Mouse (Mus musculus) heart, embryonic 13.5 days (tissue): ENCODE data around the gene Wipi1. TPM values are rescaled to one million over a fixed set of nuclear protein-coding genes. Genes with fewer than 3 reads are reported as not detected.
"Not testable (repeated sequence)": the region's sequence is repeated elsewhere in the genome, so short reads cannot be mapped to it uniquely, and the experiment has no call there.

Source experiments
- ATAC-seq: fragments of 200-750 bp; cut with Nextera tagmentation; 2 replicates; pipeline ENCODE4 v1.8.0; 2017; ENCODE audit warnings: moderate TSS enrichment; ENCODE audit not compliant: insufficient number of reproducible peaks, low FRiP score, low TSS enrichment; ENCODE audit errors: extremely low read depth
- H3K27ac ChIP-seq: fragments of 300-500 bp; sonication (generic); replicated peaks from 2 replicates; pipeline ENCODE4 v1.5.1; 2015; ENCODE audit warnings: moderate library complexity, mild to moderate bottlenecking, inconsistent platforms
- H3K27me3 ChIP-seq: fragments of 300-500 bp; sonication (generic); replicated peaks from 2 replicates; pipeline ENCODE4 v1.6.1; 2015; ENCODE audit warnings: mild to moderate bottlenecking, inconsistent platforms
- H3K36me3 ChIP-seq: fragments of 300-500 bp; sonication (generic); 2 replicates; pipeline ENCODE4 v1.6.1; 2015; ENCODE audit warnings: mild to moderate bottlenecking, inconsistent platforms
- H3K4me1 ChIP-seq: fragments of 300-500 bp; sonication (generic); 2 replicates; pipeline ENCODE4 v1.6.1; 2015; ENCODE audit warnings: inconsistent platforms
- H3K4me2 ChIP-seq: fragments of 300-500 bp; sonication (generic); 2 replicates; pipeline ENCODE4 v1.6.1; 2015; ENCODE audit warnings: inconsistent platforms, mild to moderate bottlenecking, moderate library complexity
- H3K4me3 ChIP-seq: fragments of 300-500 bp; sonication (generic); 2 replicates; pipeline ENCODE4 v1.5.1; 2015; ENCODE audit warnings: moderate library complexity, mild to moderate bottlenecking, inconsistent platforms
- H3K9ac ChIP-seq: fragments of 300-500 bp; sonication (generic); 2 replicates; pipeline ENCODE4 v1.6.1; 2015; ENCODE audit warnings: inconsistent platforms, mild to moderate bottlenecking, moderate library complexity
- H3K9me3 ChIP-seq: fragments of 300-500 bp; sonication (generic); 2 replicates; pipeline ENCODE4 v1.6.1; 2016; ENCODE audit warnings: inconsistent platforms
- WGBS: fragments of 180-500 bp; shearing (Covaris S2); methylation state at CpG from one replicate; pipeline ENCODE4 v1.1.7; 2015; ENCODE audit warnings: mixed read lengths; 5-methylcytosine and 5-hydroxymethylcytosine counted together
- polyA plus RNA-seq: library from polyadenylated mRNA; unstranded; fragments of >200 nt; fragmentation: Nextera tagmentation; extraction: Ambion mirVana; gene quantifications from 2 replicates; pipeline ENCODE4 v1.2.1, GENCODE M21; 2015

Wipi1 gene
- polyA plus RNA-seq, 1 experiment from 2014 or later: 44.7 TPM

DNA sequence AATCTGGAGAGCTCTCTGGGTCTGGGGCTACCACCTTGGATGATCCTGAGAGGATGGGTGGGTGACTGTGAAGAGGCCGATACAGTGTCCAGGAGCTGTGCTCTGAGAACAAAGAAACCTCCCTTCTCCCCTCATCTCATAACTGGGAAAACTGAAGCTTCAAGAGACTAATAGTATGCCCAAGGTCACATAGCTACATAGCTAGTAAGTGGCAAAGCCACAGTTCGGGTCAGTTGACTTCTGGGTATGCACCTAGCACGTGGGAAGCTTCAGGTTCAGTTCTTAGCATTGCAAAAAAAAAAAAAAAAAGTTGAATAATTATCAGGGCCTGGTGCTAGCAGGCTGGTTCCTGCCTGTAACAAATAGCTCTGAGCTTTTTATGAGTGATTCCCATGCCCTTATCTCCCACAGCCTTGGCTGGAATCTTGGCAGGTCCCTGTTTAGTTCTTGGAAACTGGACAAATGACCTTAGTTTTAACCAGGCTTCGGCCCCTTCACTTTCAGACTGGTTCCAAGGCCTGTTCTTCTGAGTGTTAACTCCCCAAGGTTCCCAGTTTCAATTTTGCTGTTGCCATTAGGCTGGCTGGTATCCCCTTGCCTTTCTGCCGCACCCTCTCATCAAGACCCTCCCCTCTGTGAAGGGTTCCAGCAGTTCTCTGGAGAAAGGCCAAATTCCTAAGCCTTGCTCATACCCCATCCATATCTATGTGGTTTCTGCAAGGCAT is 29.9 kb upstream of the Wipi1 start:
- no peak; the same call in 1 of the 2 replicates for ATAC-seq
- Histone ChIP-seq H3K9me3 (no peaks in the 10 kb centered on the region), H3K9ac (no peak overlapping the region), H3K4me1 (peaks cover 19% of the 10 kb centered on the region), H3K27ac (peak overlapping the region; percentile 81), H3K27me3 (no peaks in the 10 kb centered on the region), H3K4me2 (no peak overlapping the region), H3K36me3 (no peaks in the 10 kb centered on the region), H3K4me3 (no peak overlapping the region)
- 46% methylated on average over 5 of the region's 5 CpGs for WGBS

- WGBS: 69% methylated on average over 6 of the region's 6 CpGs
- no peak for ATAC-seq
- H3K4me3 ChIP-seq: no peak overlapping the region
Observed at GRCm38 (mm10) chr11:109635871-109636395, 24.2 kb upstream of the Wipi1 start.

GRCm38 (mm10) chr11:109634928-109635327 is 23.2 kb upstream of the Wipi1 start:
- no peak overlapping the region for H3K4me3 ChIP-seq
- ATAC-seq: no peak
- no peak overlapping the region for H3K9ac ChIP-seq
- no peak overlapping the region for H3K4me2 ChIP-seq
- H3K27ac ChIP-seq: no peak overlapping the region
- no peaks in the 10 kb centered on the region for H3K9me3 ChIP-seq
- 66% methylated on average over 9 of the region's 9 CpGs for WGBS
- H3K4me1 ChIP-seq: peaks cover 5% of the 10 kb centered on the region; the same call in 1 of the 2 replicates
- H3K36me3 ChIP-seq: no peaks in the 10 kb centered on the region
- no peaks in the 10 kb centered on the region for H3K27me3 ChIP-seq

More at GRCm38 (mm10) chr11:109635871-109636395, 24.2 kb upstream of the Wipi1 start:
- no peak overlapping the region for H3K4me2 ChIP-seq
- no peak overlapping the region for H3K27ac ChIP-seq
- no peaks in the 10 kb centered on the region for H3K27me3 ChIP-seq
- H3K9ac ChIP-seq: no peak overlapping the region
- no peaks in the 10 kb centered on the region for H3K9me3 ChIP-seq
- peaks cover 7% of the 10 kb centered on the region for H3K4me1 ChIP-seq
- H3K36me3 ChIP-seq: no peaks in the 10 kb centered on the region

DNA sequence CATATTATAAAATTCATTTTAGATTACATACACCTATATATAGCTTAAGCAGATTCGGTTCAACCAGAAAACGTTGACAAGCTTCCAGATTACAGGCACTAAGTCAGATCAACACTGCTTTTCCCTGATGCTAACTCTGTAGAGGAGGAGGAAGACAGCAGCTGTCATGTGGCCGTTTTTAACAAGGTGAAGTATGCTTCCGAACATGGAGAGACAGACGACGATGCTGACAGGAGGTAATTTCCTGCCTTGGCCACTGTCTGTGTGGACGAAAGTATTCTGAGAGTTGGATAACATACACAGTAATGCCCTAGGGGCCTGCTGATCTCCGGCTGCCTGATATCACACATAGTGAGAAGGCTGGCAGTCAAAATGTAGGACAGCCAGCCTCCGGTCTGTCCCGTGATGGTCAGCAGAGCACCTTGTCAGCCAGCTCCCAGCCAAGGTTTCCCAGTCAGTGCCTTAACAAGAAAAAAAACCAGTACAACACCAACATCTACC is 17.3 kb upstream of the Wipi1 start:
- Histone ChIP-seq H3K27me3 (no peaks in the 10 kb centered on the region), H3K9ac (peak overlapping the region; percentile 33), H3K27ac (peak overlapping the region; percentile 84), H3K36me3 (no peaks in the 10 kb centered on the region), H3K9me3 (no peaks in the 10 kb centered on the region), H3K4me1 (peaks cover 24% of the 10 kb centered on the region), H3K4me3 (no peak overlapping the region), H3K4me2 (peak overlapping the region; percentile 44)
- ATAC-seq: peak; percentile 51; the same call in 1 of the 2 replicates
- 8% methylated on average over 10 of the region's 10 CpGs for WGBS

GRCm38 (mm10) chr11:109628099-109628498 is 16.3 kb upstream of the Wipi1 start:
- peak overlapping the region; percentile 84 for H3K27ac ChIP-seq
- no peaks in the 10 kb centered on the region for H3K9me3 ChIP-seq
- H3K36me3 ChIP-seq: no peaks in the 10 kb centered on the region
- no peak overlapping the region for H3K4me3 ChIP-seq
- no peak for ATAC-seq
- WGBS: 60% methylated on average over 3 of the region's 3 CpGs
- H3K4me2 ChIP-seq: no peak overlapping the region
- peaks cover 33% of the 10 kb centered on the region for H3K4me1 ChIP-seq
- no peaks in the 10 kb centered on the region for H3K27me3 ChIP-seq
- H3K9ac ChIP-seq: no peak overlapping the region

- Histone ChIP-seq H3K27me3 (no peaks in the 10 kb centered on the region), H3K36me3 (no peaks in the 10 kb centered on the region), H3K9me3 (no peaks in the 10 kb centered on the region), H3K9ac (no peak overlapping the region), H3K4me2 (no peak overlapping the region), H3K4me1 (peaks cover 38% of the 10 kb centered on the region), H3K4me3 (no peak overlapping the region), H3K27ac (peak overlapping the region; percentile 84; the same call in 1 of the 2 replicates)
- ATAC-seq: no peak
- 86% methylated on average over 4 of the region's 4 CpGs for WGBS
Observed at GRCm38 (mm10) chr11:109627648-109628047, 15.9 kb upstream of the Wipi1 start.

- Histone ChIP-seq H3K4me1 (peaks cover 38% of the 10 kb centered on the region), H3K9ac (peak overlapping the region; percentile 51; the same call in 1 of the 2 replicates)
- 41% methylated on average over 7 of the region's 7 CpGs for WGBS
Observed at GRCm38 (mm10) chr11:109623238-109623637, 11.5 kb upstream of the Wipi1 start.

GRCm38 (mm10) chr11:109622518-109623037 is 10.8 kb upstream of the Wipi1 start:
- peak overlapping the region; percentile 61 for H3K4me2 ChIP-seq
- peak; percentile 37; the same call in 1 of the 2 replicates for ATAC-seq
- no peaks in the 10 kb centered on the region for H3K9me3 ChIP-seq
- no peaks in the 10 kb centered on the region for H3K36me3 ChIP-seq
- H3K27me3 ChIP-seq: no peaks in the 10 kb centered on the region
- 2% methylated on average over 15 of the region's 15 CpGs for WGBS
- peak overlapping the region; percentile 88 for H3K27ac ChIP-seq
- peaks cover 35% of the 10 kb centered on the region for H3K4me1 ChIP-seq
- peak overlapping the region; percentile 51; the same call in 1 of the 2 replicates for H3K9ac ChIP-seq
- H3K4me3 ChIP-seq: peak overlapping the region; percentile 27

More at GRCm38 (mm10) chr11:109623238-109623637, 11.5 kb upstream of the Wipi1 start:
- ATAC-seq: no peak
- Histone ChIP-seq H3K4me3 (no peak overlapping the region), H3K27ac (peak overlapping the region; percentile 88), H3K27me3 (no peaks in the 10 kb centered on the region), H3K36me3 (no peaks in the 10 kb centered on the region), H3K4me2 (peak overlapping the region; percentile 61), H3K9me3 (no peaks in the 10 kb centered on the region)

DNA sequence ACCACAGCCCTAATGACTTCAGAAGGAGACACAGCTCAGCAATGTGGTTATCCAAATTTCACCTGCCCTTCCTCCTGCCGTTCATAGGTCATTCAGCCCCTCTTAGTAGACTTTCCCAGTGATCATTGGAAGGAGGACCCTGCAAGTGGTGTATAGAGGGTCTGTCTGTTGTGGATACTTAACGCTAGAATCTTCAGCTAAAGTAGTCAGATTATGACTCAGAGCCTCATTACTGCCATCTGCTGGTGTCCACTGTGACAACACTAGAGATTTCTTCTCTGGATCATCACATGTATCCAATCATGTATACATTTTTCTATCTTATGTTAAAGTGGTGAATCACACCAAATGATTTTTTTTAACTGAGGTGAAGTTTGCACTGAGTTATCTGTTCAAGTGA is 9.4 kb upstream of the Wipi1 start:
- Histone ChIP-seq H3K4me1 (peaks cover 42% of the 10 kb centered on the region), H3K27ac (peak overlapping the region; percentile 88; the same call in 1 of the 2 replicates), H3K27me3 (no peaks in the 10 kb centered on the region), H3K4me3 (no peak overlapping the region), H3K9me3 (no peaks in the 10 kb centered on the region), H3K4me2 (no peak overlapping the region), H3K9ac (no peak overlapping the region), H3K36me3 (no peaks in the 10 kb centered on the region)
- no peak for ATAC-seq
- WGBS: 8% methylated on average over 2 of the region's 2 CpGs

DNA sequence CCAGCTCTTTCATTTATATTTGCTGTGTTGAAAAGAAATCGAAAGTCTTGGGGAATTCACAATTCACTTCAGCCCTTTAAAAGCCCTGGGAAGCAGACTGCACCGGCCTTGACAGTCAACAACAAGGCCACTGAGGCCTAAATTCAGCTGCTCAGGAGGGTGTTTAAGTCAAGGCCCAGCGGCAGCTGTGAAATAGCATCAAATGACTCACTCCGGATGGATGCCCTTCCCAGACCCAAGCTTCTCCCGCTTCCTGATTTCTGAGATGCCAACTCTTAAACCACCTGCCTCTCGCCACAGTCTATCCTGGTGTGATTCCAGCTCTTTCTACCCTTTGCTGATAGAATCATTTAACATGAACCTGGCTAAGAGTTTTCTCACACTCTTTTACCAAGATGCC is 8.6 kb upstream of the Wipi1 start:
- no peak for ATAC-seq
- Histone ChIP-seq H3K4me1 (peaks cover 40% of the 10 kb centered on the region), H3K9me3 (no peaks in the 10 kb centered on the region), H3K4me2 (no peak overlapping the region), H3K9ac (no peak overlapping the region), H3K27me3 (no peaks in the 10 kb centered on the region), H3K27ac (no peak overlapping the region), H3K4me3 (no peak overlapping the region), H3K36me3 (no peaks in the 10 kb centered on the region)
- 67% methylated on average over 6 of the region's 6 CpGs for WGBS

- not testable (repeated sequence) for ATAC-seq, H3K4me3 ChIP-seq, H3K9ac ChIP-seq, H3K36me3 ChIP-seq, H3K4me2 ChIP-seq, H3K9me3 ChIP-seq, H3K27ac ChIP-seq, H3K27me3 ChIP-seq
- H3K4me1 ChIP-seq: peaks cover 38% of the 10 kb centered on the region
- WGBS: 30% methylated on average over 8 of the region's 8 CpGs
Observed at GRCm38 (mm10) chr11:109619055-109619454, 7.3 kb upstream of the Wipi1 start.
